Mouse (Mus musculus): Measurements from ENCODE around the gene Mea1.

DNA sequence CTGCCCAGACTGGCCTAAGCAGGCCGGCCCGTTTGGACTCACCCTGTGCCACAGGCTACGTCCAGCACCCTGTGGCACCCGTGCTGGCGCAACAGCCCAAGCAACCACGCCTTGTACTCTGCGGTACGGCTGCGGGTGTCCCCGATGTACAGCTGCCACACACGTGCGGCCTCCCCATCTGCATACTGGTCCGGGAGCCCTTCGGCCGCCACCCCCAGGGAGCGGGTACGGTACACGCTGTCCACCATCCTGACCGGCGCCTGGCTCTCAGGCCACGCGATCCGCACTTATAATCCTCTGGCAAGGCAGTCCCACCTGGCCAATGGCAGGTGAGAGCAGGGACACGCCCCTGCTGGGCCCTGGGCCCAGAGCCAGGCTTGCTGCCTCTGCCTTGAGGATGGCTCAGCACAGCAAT, 50.3 kb downstream of the Mea1 start, which contains the start of gene Gnmt:
- no peak for TF ChIP-seq POLR2A (IDR thresholded peaks at IDR 0.05; ENCODE audit: insufficient read depth, low read length)
- TF ChIP-seq CTCF (IDR thresholded peaks at IDR 0.05; ENCODE audit: low read depth, low read length), result no peak

All from ES-Bruce4 (cell line).